Mouse (Mus musculus): ENCODE data around the gene Postn.

GRCm38 (mm10) chr3:54436373-54436964 lies 75.6 kb downstream of the Postn start:
- TF ChIP-seq CTCF (IDR thresholded peaks at IDR 0.05; ENCODE audit: borderline replicate concordance, control insufficient read depth, extremely low read depth, insufficient read depth, low read length, poor library complexity) (no peak), POLR2A (IDR thresholded peaks at IDR 0.05; ENCODE audit: control insufficient read depth, extremely low read depth, insufficient read depth, low read length, poor library complexity) (no peak)

All from thymus, adult 2 months (tissue).